14 mouse cellular contexts compared by ENCODE assay signal in genomic region chr3:148939457-148939856, GRCm38 (mm10). TPM values are rescaled to one million over a fixed set of nuclear protein-coding genes. Genes with fewer than 3 reads are reported as not detected.
A peak's percentile ranks its signal among the peaks of the same experiment; 100 is the strongest.
DNase-seq lines count a peak whose midpoint lies in the region; ATAC-seq and TF ChIP-seq lines count a peak whose summit lies in the region.
"Had no signal": no experiment of that assay in that cellular context is flagged by ENCODE, and none has a peak within 500 bp of the region (broad histone marks: within the 10 kb centered on the region; RNA-seq: fewer than 3 reads in every experiment).

No protein-coding gene starts in this region.

- no peak overlapping the region for H3K27ac ChIP-seq in heart, embryonic 14.5 days (replicated peaks in 1 of 2; ENCODE audit: control insufficient read depth in 1 of 2, insufficient read depth in 1 of 2, low read depth in 2 of 2, low read length in 2 of 2)
- peak overlapping the region; percentile 39; the same call in 1 of the 2 replicates for H3K27ac ChIP-seq in midbrain, embryonic 13.5 days
- no peak overlapping the region for H3K27ac ChIP-seq in midbrain, embryonic 10.5 days (replicated peaks)
- no peak overlapping the region for H3K27ac ChIP-seq in midbrain, postnatal 0 days (ENCODE audit: low read depth, low read length)
- H3K27ac ChIP-seq: embryonic facial prominence, embryonic 13.5 days; limb, embryonic 15.5 days; lung, embryonic 15.5 days; stomach, embryonic 15.5 days had no signal

- H3K4me1 ChIP-seq in heart, embryonic 14.5 days (ENCODE audit: control insufficient read depth in 2 of 2, insufficient read depth in 2 of 2, low read length in 2 of 2): peaks cover 10 to 38% of the 10 kb centered on the region in 2 experiments
- H3K4me1 ChIP-seq in midbrain, embryonic 13.5 days (replicated peaks): peaks cover 45% of the 10 kb centered on the region
- H3K4me1 ChIP-seq in midbrain, embryonic 10.5 days: peaks cover 54% of the 10 kb centered on the region
- H3K4me1 ChIP-seq in midbrain, postnatal 0 days (ENCODE audit: insufficient read depth, low read length): peaks cover 3% of the 10 kb centered on the region; the same call in 1 of the 2 replicates

- H3K4me3 ChIP-seq in heart, embryonic 14.5 days (ENCODE audit: control insufficient read depth in 1 of 2, insufficient read depth in 1 of 2, low read depth in 1 of 2, low read length in 2 of 2): no peak overlapping the region
- no peak overlapping the region for H3K4me3 ChIP-seq in midbrain, embryonic 13.5 days (replicated peaks)
- H3K4me3 ChIP-seq in midbrain, embryonic 10.5 days: no peak overlapping the region
- no peak overlapping the region for H3K4me3 ChIP-seq in midbrain, postnatal 0 days (ENCODE audit: low read depth, low read length)
- H3K4me3 ChIP-seq: embryonic facial prominence, embryonic 13.5 days; limb, embryonic 15.5 days; lung, embryonic 15.5 days; stomach, embryonic 15.5 days had no signal

- peak overlapping the region; percentile 37 for H3K4me2 ChIP-seq in heart, embryonic 14.5 days (ENCODE audit: low read length)
- no peak overlapping the region for H3K4me2 ChIP-seq in midbrain, embryonic 13.5 days (replicated peaks)
- H3K4me2 ChIP-seq in midbrain, postnatal 0 days (ENCODE audit: low read depth, low read length, poor library complexity, severe bottlenecking): peak overlapping the region; percentile 21; the same call in 1 of the 2 replicates
- H3K4me2 ChIP-seq: embryonic facial prominence, embryonic 13.5 days; limb, embryonic 15.5 days; lung, embryonic 15.5 days; stomach, embryonic 15.5 days had no signal

- no peak for ATAC-seq in cerebellum, adult (ENCODE audit: insufficient number of reproducible peaks, low FRiP score, low TSS enrichment)
- ATAC-seq in heart, embryonic 14.5 days (ENCODE audit: insufficient number of reproducible peaks, insufficient read depth, low FRiP score, low read depth): no peak
- ATAC-seq in midbrain, embryonic 13.5 days: no peak
- ATAC-seq in midbrain, postnatal 0 days (ENCODE audit: low FRiP score): no peak
- ATAC-seq: intestine, postnatal 0 days had no signal

- H3K9ac ChIP-seq in heart, embryonic 14.5 days (ENCODE audit: low read length): no peak overlapping the region
- H3K9ac ChIP-seq in midbrain, embryonic 13.5 days (replicated peaks): no peak overlapping the region
- no peak overlapping the region for H3K9ac ChIP-seq in midbrain, postnatal 0 days (replicated peaks; ENCODE audit: low read length, poor library complexity, severe bottlenecking)
- H3K9ac ChIP-seq: embryonic facial prominence, embryonic 13.5 days; limb, embryonic 15.5 days; lung, embryonic 15.5 days; stomach, embryonic 15.5 days had no signal

- no peaks in the 10 kb centered on the region for H3K27me3 ChIP-seq in heart, embryonic 14.5 days (ENCODE audit: control insufficient read depth, insufficient read depth, low read length)
- no peaks in the 10 kb centered on the region for H3K27me3 ChIP-seq in midbrain, embryonic 13.5 days
- H3K27me3 ChIP-seq in midbrain, embryonic 10.5 days (ENCODE audit: low read depth, poor library complexity, severe bottlenecking): no peaks in the 10 kb centered on the region
- H3K27me3 ChIP-seq in midbrain, postnatal 0 days (ENCODE audit: insufficient read depth, low read length): no peaks in the 10 kb centered on the region
- H3K27me3 ChIP-seq: embryonic facial prominence, embryonic 13.5 days; limb, embryonic 15.5 days; lung, embryonic 15.5 days; stomach, embryonic 15.5 days had no signal

- H3K36me3 ChIP-seq in heart, embryonic 14.5 days (ENCODE audit: control insufficient read depth, insufficient read depth, low read length): no peaks in the 10 kb centered on the region
- H3K36me3 ChIP-seq in midbrain, embryonic 13.5 days: no peaks in the 10 kb centered on the region
- peaks cover 26% of the 10 kb centered on the region for H3K36me3 ChIP-seq in midbrain, embryonic 10.5 days
- H3K36me3 ChIP-seq in midbrain, postnatal 0 days (ENCODE audit: insufficient read depth, low read length): no peaks in the 10 kb centered on the region
- H3K36me3 ChIP-seq: limb, embryonic 15.5 days; lung, embryonic 15.5 days; stomach, embryonic 15.5 days had no signal

- DNase-seq in cerebellum, postnatal 10 days: peak; percentile 45 to 54
- no peak for DNase-seq in heart, postnatal 10 days
- no peak for DNase-seq in midbrain, embryonic 10.5 days (ENCODE audit: low spot score)
- peak; percentile 36 for DNase-seq in midbrain, postnatal 0 days (ENCODE audit: low spot score)
- no peak for DNase-seq in urinary bladder, adult 18-20 months (ENCODE audit: low spot score in 2 of 2)
- DNase-seq: kidney, postnatal 36 days had no signal

- peak; percentile 32; the same call in 1 of the 2 replicates for TF ChIP-seq CTCF in midbrain, postnatal 0 days (IDR thresholded peaks at IDR 0.05)

- 8% methylated on average over 7 of the region's 7 CpGs for WGBS in heart, embryonic 14.5 days
- WGBS in midbrain, embryonic 13.5 days: 32% methylated on average over 7 of the region's 7 CpGs
- WGBS in midbrain, embryonic 10.5 days: 60% methylated on average over 7 of the region's 7 CpGs
- 26% methylated on average over 7 of the region's 7 CpGs for WGBS in midbrain, postnatal 0 days

- intact Hi-C loops in heart, postnatal 10 days (cut with DNase I): no loop called here

- no peaks in the 10 kb centered on the region for H3K9me3 ChIP-seq in heart, embryonic 14.5 days (ENCODE audit: control insufficient read depth, low read length)
- H3K9me3 ChIP-seq in midbrain, embryonic 13.5 days: no peaks in the 10 kb centered on the region
- H3K9me3 ChIP-seq in midbrain, embryonic 10.5 days (replicated peaks): no peaks in the 10 kb centered on the region
- H3K9me3 ChIP-seq in midbrain, postnatal 0 days (ENCODE audit: low read length): no peaks in the 10 kb centered on the region
- H3K9me3 ChIP-seq: embryonic facial prominence, embryonic 13.5 days; limb, embryonic 15.5 days; lung, embryonic 15.5 days; stomach, embryonic 15.5 days had no signal

RNA-seq across cellular contexts. Expression of gene Adgrl2, which starts 50.9 kb away (rescaled TPM):
- polyA plus RNA-seq in heart, embryonic 14.5 days (2014; fragmentation: Nextera tagmentation; extraction: Ambion mirVana): 47.1 and 49.2 TPM in 2 replicates
- 100 to 1,000 TPM; 102 to 112 TPM for total RNA-seq in heart, postnatal 10 days (2021)
- 120 and 125 TPM in 2 replicates for polyA plus RNA-seq in midbrain, embryonic 13.5 days (2015; fragmentation: Nextera tagmentation; extraction: Ambion mirVana)
- polyA plus RNA-seq in midbrain, embryonic 10.5 days (2016; fragmentation: Nextera tagmentation; extraction: Ambion mirVana): 76.6 and 97.3 TPM in 2 replicates
- total RNA-seq in midbrain, postnatal 0 days (2014; rRNA removed): 102 and 116 TPM in 2 replicates
- polyA plus RNA-seq in midbrain, postnatal 0 days (2015; fragmentation: Nextera tagmentation; extraction: Ambion mirVana): 83.6 and 92.9 TPM in 2 replicates

Comparison
In these comparisons a context has a peak if more than half of its experiments do, and no peak if none do; other contexts are left out.
1. DNase-seq: peak in cerebellum, postnatal 10 days (2 of 2) and midbrain, postnatal 0 days (single experiment); none in heart, postnatal 10 days (0 of 2), midbrain, embryonic 10.5 days (single experiment) and urinary bladder, adult 18-20 months (0 of 2).